Mouse (Mus musculus) neural tube, embryonic 11.5 days (tissue): Measurements from ENCODE around the gene Plekhh3. TPM values are rescaled to one million over a fixed set of nuclear protein-coding genes. Genes with fewer than 3 reads are reported as not detected.

Experiments used
- ATAC-seq: fragments of 200-750 bp; cut with Nextera tagmentation; 2 replicates; pipeline ENCODE4 v1.8.0; 2017; ENCODE audit warnings: moderate number of reproducible peaks, mild to moderate bottlenecking, moderate TSS enrichment, moderate library complexity; ENCODE audit not compliant: insufficient read depth, low FRiP score, low TSS enrichment
- DNase-seq: peaks from one replicate; pipeline ENCODE4 v3.0.0-alpha.2; 2015; ENCODE audit warnings: low spot score
- H3K27ac ChIP-seq: fragments of 300-500 bp; sonication (generic); 2 replicates; pipeline ENCODE4 v1.5.1; 2014; ENCODE audit warnings: low read depth, mild to moderate bottlenecking, low read length
- H3K27me3 ChIP-seq: fragments of 300-500 bp; sonication (generic); 2 replicates; pipeline ENCODE4 v1.6.1; 2014; ENCODE audit warnings: mild to moderate bottlenecking, low read length, mixed read lengths; ENCODE audit not compliant: control insufficient read depth, insufficient read depth
- H3K36me3 ChIP-seq: fragments of 300-500 bp; sonication (generic); 2 replicates; pipeline ENCODE4 v1.6.1; 2014; ENCODE audit warnings: mild to moderate bottlenecking, low read length, moderate library complexity, mixed read lengths; ENCODE audit not compliant: control insufficient read depth, insufficient read depth
- H3K4me1 ChIP-seq: fragments of 300-500 bp; sonication (generic); 2 replicates; pipeline ENCODE4 v1.6.1; 2014; ENCODE audit warnings: low read length, mixed read lengths; ENCODE audit not compliant: control insufficient read depth, insufficient read depth
- H3K4me2 ChIP-seq: fragments of 300-500 bp; sonication (generic); 2 replicates; pipeline ENCODE4 v1.6.1; 2014; ENCODE audit warnings: low read depth, mild to moderate bottlenecking, moderate library complexity
- H3K4me3 ChIP-seq: fragments of 300-500 bp; sonication (generic); 2 replicates; pipeline ENCODE4 v1.5.1; 2014; ENCODE audit warnings: low read depth, low read length
- H3K9ac ChIP-seq: fragments of 300-500 bp; sonication (generic); 2 replicates; pipeline ENCODE4 v1.6.1; 2014; ENCODE audit warnings: mild to moderate bottlenecking, low read length
- H3K9me3 ChIP-seq: fragments of 300-500 bp; sonication (generic); 2 replicates; pipeline ENCODE4 v1.6.1; 2016; ENCODE audit warnings: low read length; ENCODE audit not compliant: control insufficient read depth
- WGBS: fragments of 180-500 bp; shearing (Covaris S2); extraction: QIAGEN DNeasy Blood & Tissue Kit; methylation state at CpG from one replicate; pipeline ENCODE4 v1.1.7; 2014; 5-methylcytosine and 5-hydroxymethylcytosine counted together
- polyA plus RNA-seq: library from polyadenylated mRNA; unstranded; fragments of >200 nt; fragmentation: Nextera tagmentation; extraction: Ambion mirVana; gene quantifications from 2 replicates; pipeline ENCODE4 v1.2.1, GENCODE M21; 2014

Gene Plekhh3
- polyA plus RNA-seq, 1 experiment from 2014 or later, result 11.8 TPM

- Histone ChIP-seq H3K27ac (no peak within 1 kb of the TSS), H3K4me3 (peak within 1 kb of the TSS; percentile 11; the same call in 1 of the 2 replicates), H3K4me2 (peak within 1 kb of the TSS; percentile 52), H3K36me3 (no peaks in the 10 kb centered on the region), H3K9me3 (no peaks in the 10 kb centered on the region), H3K27me3 (peaks cover 56% of the 10 kb centered on the region), H3K4me1 (peaks cover 14% of the 10 kb centered on the region), H3K9ac (peak within 1 kb of the TSS; percentile 36; the same call in 1 of the 2 replicates)
- WGBS, result 21% methylated on average over 14 of the region's 14 CpGs
- DNase-seq (no peak), ATAC-seq (no peak)
Observed at GRCm38 (mm10) chr11:101174851-101175628, 3.9 kb upstream of the Plekhh3 start, which contains the start of gene Ccr10. TSS of gene Ccr10 (minus strand) at chr11:101175443.

GRCm38 (mm10) chr11:101174389-101174745 is 3.2 kb upstream of the Plekhh3 start:
- Histone ChIP-seq H3K9me3 (no peaks in the 10 kb centered on the region), H3K4me2 (peak overlapping the region; percentile 52), H3K27ac (no peak overlapping the region), H3K36me3 (no peaks in the 10 kb centered on the region), H3K27me3 (peaks cover 63% of the 10 kb centered on the region), H3K4me3 (peak overlapping the region; percentile 4), H3K9ac (peak overlapping the region; percentile 36; the same call in 1 of the 2 replicates), H3K4me1 (peaks cover 17% of the 10 kb centered on the region)
- ATAC-seq, result no peak
- WGBS, result 31% methylated on average over 9 of the region's 9 CpGs
- no peak for DNase-seq

DNA sequence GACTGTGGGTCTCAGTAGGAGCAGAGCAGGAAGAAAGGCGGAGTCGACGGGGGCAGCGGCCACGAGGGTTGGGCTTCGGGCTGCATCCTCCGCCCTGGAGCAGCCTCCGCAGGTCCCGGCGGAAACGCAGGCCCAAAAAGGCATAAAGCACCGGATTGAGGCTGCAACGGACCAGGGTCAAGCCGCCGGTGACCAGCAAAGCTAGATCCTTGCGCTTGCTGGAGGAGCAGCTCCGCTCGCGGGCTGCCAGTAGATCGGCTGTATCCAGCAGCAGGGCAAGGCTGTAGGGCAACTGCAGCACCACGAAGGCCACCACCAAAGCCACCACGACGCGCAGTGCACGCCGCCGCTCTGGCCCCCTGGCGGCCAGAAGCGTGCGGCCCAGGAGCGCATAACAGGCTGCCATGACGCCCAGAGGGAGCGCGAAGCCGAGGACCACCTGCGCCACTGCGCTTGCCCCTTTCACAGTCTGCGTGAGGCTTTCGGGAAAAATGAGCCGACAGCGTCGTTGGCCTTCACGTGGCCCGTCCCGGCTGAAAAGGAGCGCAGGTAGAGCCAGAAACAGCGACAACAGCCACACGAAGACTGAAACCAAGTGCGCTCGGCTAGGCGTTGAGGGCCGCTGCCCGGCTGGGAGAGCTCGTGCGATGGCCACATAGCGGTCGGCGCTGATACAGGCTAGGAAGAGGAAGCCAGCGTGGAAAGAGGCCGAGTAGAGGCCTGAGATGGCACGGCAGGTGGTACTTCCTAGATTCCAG is 2.7 kb upstream of the Plekhh3 start:
- no peaks in the 10 kb centered on the region for H3K9me3 ChIP-seq
- H3K9ac ChIP-seq, result peak overlapping the region; percentile 36
- peaks cover 67% of the 10 kb centered on the region for H3K27me3 ChIP-seq
- H3K27ac ChIP-seq, result no peak overlapping the region
- WGBS, result under 1% methylated on average over 61 of the region's 61 CpGs
- H3K4me2 ChIP-seq, result peak overlapping the region; percentile 52
- peak; percentile 70 for ATAC-seq
- H3K4me1 ChIP-seq, result peaks cover 19% of the 10 kb centered on the region
- H3K36me3 ChIP-seq, result no peaks in the 10 kb centered on the region
- peak; percentile 91 for DNase-seq
- H3K4me3 ChIP-seq, result peak overlapping the region; percentile 4

DNA sequence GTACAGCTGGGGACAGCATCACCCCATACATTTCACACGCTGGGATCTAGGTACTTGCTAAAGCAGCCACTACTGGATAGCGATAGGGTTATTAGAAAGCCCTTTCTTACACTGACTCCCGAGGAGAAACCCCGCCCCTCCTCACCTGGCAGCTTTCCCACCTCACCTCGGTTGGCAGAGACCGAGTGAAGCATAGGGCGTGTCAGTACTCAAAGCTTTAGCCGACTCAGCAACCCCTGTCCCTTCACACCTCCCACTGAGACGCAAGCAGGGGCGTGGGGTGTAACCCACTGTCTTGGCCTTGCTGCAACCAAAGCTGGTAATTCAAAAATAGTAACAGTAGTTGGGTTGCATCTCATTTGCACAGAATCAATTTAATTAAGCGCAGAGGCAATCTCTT is 2.0 kb upstream of the Plekhh3 start:
- H3K27ac ChIP-seq, result no peak overlapping the region
- no peaks in the 10 kb centered on the region for H3K9me3 ChIP-seq
- peak overlapping the region; percentile 52 for H3K4me2 ChIP-seq
- DNase-seq (no peak), ATAC-seq (no peak)
- peaks cover 19% of the 10 kb centered on the region for H3K4me1 ChIP-seq
- H3K27me3 ChIP-seq, result peaks cover 68% of the 10 kb centered on the region
- no peaks in the 10 kb centered on the region for H3K36me3 ChIP-seq
- 3% methylated on average over 11 of the region's 11 CpGs for WGBS
- H3K4me3 ChIP-seq, result peak overlapping the region; percentile 4; the same call in 1 of the 2 replicates
- no peak overlapping the region for H3K9ac ChIP-seq

DNA sequence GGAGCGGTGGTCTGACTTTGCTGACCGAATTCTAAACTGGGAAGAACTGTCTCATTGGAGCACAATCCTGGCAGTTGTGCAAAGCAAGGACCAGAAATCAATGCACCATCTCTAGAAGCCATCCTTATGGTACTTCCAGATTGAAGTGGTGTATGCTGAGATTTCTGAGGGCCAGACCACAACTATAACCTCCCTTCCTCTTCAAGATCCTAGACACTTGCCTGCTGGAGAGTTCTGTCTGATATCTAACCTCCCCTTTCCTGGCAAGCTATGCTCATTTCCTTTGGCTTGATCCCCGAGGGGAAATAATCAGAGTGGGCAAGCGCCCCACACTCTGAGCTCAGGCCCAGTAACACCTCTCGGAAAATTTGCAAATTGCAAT is 1.3 kb upstream of the Plekhh3 start:
- H3K36me3 ChIP-seq, result no peaks in the 10 kb centered on the region
- peak overlapping the region; percentile 40 for H3K4me3 ChIP-seq
- ATAC-seq (no peak), DNase-seq (no peak)
- H3K9me3 ChIP-seq, result no peaks in the 10 kb centered on the region
- peak overlapping the region; percentile 35 for H3K9ac ChIP-seq
- H3K4me1 ChIP-seq, result peaks cover 19% of the 10 kb centered on the region
- WGBS, result 14% methylated on average over 5 of the region's 5 CpGs
- H3K27me3 ChIP-seq, result peaks cover 68% of the 10 kb centered on the region
- peak overlapping the region; percentile 66 for H3K4me2 ChIP-seq
- H3K27ac ChIP-seq, result peak overlapping the region; percentile 57; the same call in 1 of the 2 replicates

DNA sequence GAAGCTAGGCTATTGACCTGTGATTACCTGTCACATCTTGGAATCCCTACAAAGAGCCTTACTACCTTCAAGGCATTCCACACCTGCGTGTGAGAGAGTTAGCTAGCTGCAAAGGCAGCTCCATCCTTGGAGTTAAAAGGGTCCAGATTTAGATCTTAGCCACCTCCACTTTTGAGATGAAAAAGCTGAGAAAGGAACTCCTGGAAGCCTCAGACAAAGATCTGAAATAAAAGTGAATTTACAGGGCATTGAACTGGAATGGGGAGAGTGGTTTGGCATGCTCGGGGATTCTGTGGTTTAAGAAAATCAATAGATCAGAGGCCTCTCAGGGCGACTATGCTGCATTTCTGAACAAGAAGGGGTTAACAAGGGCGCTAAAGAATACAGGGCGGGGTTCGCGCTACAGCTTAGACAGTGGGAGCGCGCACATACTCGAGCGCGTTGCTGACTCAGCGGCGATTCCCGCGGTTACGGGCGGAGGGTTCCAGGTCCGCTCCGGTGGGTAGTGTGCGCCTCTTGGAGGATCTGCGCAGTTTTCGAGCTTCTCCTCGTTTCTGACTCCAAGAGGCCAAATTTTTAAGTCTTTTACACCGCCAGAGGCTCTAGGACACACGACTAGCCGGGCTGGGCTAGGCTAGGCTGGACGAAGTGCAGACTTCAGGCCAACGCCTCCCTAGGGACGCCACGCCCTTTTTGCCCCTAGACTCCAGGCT is 726 bp upstream of the Plekhh3 start:
- peaks cover 68% of the 10 kb centered on the region for H3K27me3 ChIP-seq
- under 1% methylated on average over 31 of the region's 31 CpGs for WGBS
- ATAC-seq, result peak; percentile 31; the same call in 1 of the 2 replicates

GRCm38 (mm10) chr11:101170354-101170810 is 769 bp downstream of the Plekhh3 start, which contains the start of gene Cntnap1:
TSS of gene Cntnap1 (plus strand) at chr11:101170523.
- H3K36me3 ChIP-seq, result no peaks in the 10 kb centered on the region
- peak within 1 kb of the TSS; percentile 65 for H3K4me3 ChIP-seq
- peak within 1 kb of the TSS; percentile 76 for H3K4me2 ChIP-seq
- peak within 1 kb of the TSS; percentile 58 for H3K9ac ChIP-seq
- H3K4me1 ChIP-seq, result peaks cover 19% of the 10 kb centered on the region
- no peaks in the 10 kb centered on the region for H3K9me3 ChIP-seq
- peak within 1 kb of the TSS; percentile 15; the same call in 1 of the 2 replicates for H3K27ac ChIP-seq
- DNase-seq, result no peak
- ATAC-seq, result no peak
- WGBS, result under 1% methylated on average over 35 of the region's 35 CpGs
- peaks cover 72% of the 10 kb centered on the region for H3K27me3 ChIP-seq

More for the DNA sequence above, 726 bp upstream of the Plekhh3 start:
- H3K4me3 ChIP-seq, result peak overlapping the region; percentile 40
- DNase-seq, result peak; percentile 82
- H3K9ac ChIP-seq, result peak overlapping the region; percentile 35
- H3K36me3 ChIP-seq, result no peaks in the 10 kb centered on the region
- H3K27ac ChIP-seq, result peak overlapping the region; percentile 57; the same call in 1 of the 2 replicates
- peaks cover 19% of the 10 kb centered on the region for H3K4me1 ChIP-seq
- peak overlapping the region; percentile 66 for H3K4me2 ChIP-seq
- no peaks in the 10 kb centered on the region for H3K9me3 ChIP-seq
